Mouse (Mus musculus): ENCODE measurements around the gene Unc5a.

DNA sequence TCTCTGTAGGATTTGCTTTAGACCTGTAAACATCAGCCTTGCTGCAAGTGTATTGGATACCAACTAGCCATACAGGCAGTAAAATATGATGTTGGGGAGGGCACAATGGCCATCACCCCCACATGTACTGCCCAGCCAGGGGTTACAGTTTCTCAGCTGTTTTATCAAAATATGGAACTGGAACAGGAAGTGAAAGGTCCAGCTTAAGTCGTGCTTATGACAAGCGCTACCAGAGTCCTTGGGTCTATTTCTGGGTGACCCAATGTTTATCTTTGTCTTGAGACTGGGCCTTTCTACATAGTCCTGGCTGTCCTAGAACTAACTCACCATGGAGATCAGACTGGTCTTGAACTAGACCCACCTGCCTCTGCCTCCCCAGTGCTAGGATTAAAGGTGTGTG, 75.0 kb downstream of the Unc5a start:
- TF ChIP-seq CTCF (IDR thresholded peaks at IDR 0.05 in 2 of 3, conservative IDR thresholded peaks at IDR 0.05 in 1 of 3; ENCODE audit: control insufficient read depth in 1 of 3, insufficient read depth in 1 of 3, low read depth in 2 of 3, low read length in 3 of 3, poor library complexity in 1 of 3, severe bottlenecking in 1 of 3) (no peak), RCOR1 (IDR thresholded peaks at IDR 0.05; ENCODE audit: low read depth, low read length) (no peak), JUND (IDR thresholded peaks at IDR 0.05; ENCODE audit: low read depth, low read length) (no peak), TAL1 (IDR thresholded peaks at IDR 0.05; ENCODE audit: low read length) (no peak)
